Mouse (Mus musculus) spleen, embryonic (tissue): ENCODE data around the gene Arl11.

Experiments
- CTCF ChIA-PET: fragments of 350-600 bp; sonication (Branson Sonifier 250); formaldehyde crosslinking; loops from one replicate; lab custom pipeline; 2022; lab: Charles Lee

Gene Arl11

GRCm38 (mm10) chr14:61309593-61309992, at the start of gene Arl11:
TSS of gene Arl11 (plus strand) at chr14:61309753.
- CTCF ChIA-PET = no interaction called here

GRCm38 (mm10) chr14:61267908-61268475, 41.6 kb upstream of the Arl11 start:
- CTCF ChIA-PET = no interaction called here

GRCm38 (mm10) chr14:61274414-61275198, 34.9 kb upstream of the Arl11 start:
- CTCF ChIA-PET = interaction anchor here (0.5 to 0.7 kb wide), 4 partner anchors 17 to 1743 kb away, joined by 3 to 4 read pairs (median 4); no protein-coding TSS in a partner anchor

GRCm38 (mm10) chr14:61277285-61277684, 32.3 kb upstream of the Arl11 start:
- CTCF ChIA-PET = interaction anchor here (0.5 to 0.7 kb wide), 2 partner anchors 81 to 175 kb away, joined by 3 to 4 read pairs; no protein-coding TSS in a partner anchor

- CTCF ChIA-PET = no interaction called here
Measured at GRCm38 (mm10) chr14:61278676-61279300, 30.8 kb upstream of the Arl11 start.

- CTCF ChIA-PET = interaction anchor here (0.7 kb wide), 1 partner anchor 485 kb away, joined by 12 read pairs; no protein-coding TSS in a partner anchor
Measured at GRCm38 (mm10) chr14:61288606-61289286, 20.8 kb upstream of the Arl11 start.

- CTCF ChIA-PET = no interaction called here
Measured at GRCm38 (mm10) chr14:61290664-61291063, 18.9 kb upstream of the Arl11 start.

GRCm38 (mm10) chr14:61293884-61294737, 15.4 kb upstream of the Arl11 start:
- CTCF ChIA-PET = interaction anchor here (0.5 kb wide), 1 partner anchor 1089 kb away, joined by 6 read pairs; no protein-coding TSS in a partner anchor

GRCm38 (mm10) chr14:61294738-61295079, 14.8 kb upstream of the Arl11 start:
- CTCF ChIA-PET = interaction anchor here (0.5 kb wide), 1 partner anchor 1089 kb away, joined by 6 read pairs; no protein-coding TSS in a partner anchor

- CTCF ChIA-PET = no interaction called here
Measured at GRCm38 (mm10) chr14:61299810-61300209, 9.7 kb upstream of the Arl11 start.

- CTCF ChIA-PET = no interaction called here
Measured at GRCm38 (mm10) chr14:61301323-61301722, 8.2 kb upstream of the Arl11 start.

GRCm38 (mm10) chr14:61302428-61302827, 7.1 kb upstream of the Arl11 start:
- CTCF ChIA-PET = no interaction called here

GRCm38 (mm10) chr14:61303969-61304609, 5.5 kb upstream of the Arl11 start:
- CTCF ChIA-PET = no interaction called here

GRCm38 (mm10) chr14:61310036-61310772, 651 bp downstream of the Arl11 start:
- CTCF ChIA-PET = no interaction called here

- CTCF ChIA-PET = no interaction called here
Measured at GRCm38 (mm10) chr14:61310963-61311362, 1.4 kb downstream of the Arl11 start.

- CTCF ChIA-PET = interaction anchor here (0.7 kb wide), 1 partner anchor 426 kb away, joined by 3 read pairs; no protein-coding TSS in a partner anchor
Measured at GRCm38 (mm10) chr14:61316861-61317260, 7.3 kb downstream of the Arl11 start.

GRCm38 (mm10) chr14:61320765-61321164, 11.2 kb downstream of the Arl11 start:
- CTCF ChIA-PET = no interaction called here

GRCm38 (mm10) chr14:61321200-61321599, 11.6 kb downstream of the Arl11 start:
- CTCF ChIA-PET = no interaction called here

- CTCF ChIA-PET = interaction anchor here (1.1 kb wide), 1 partner anchor 175 kb away, joined by 8 read pairs; no protein-coding TSS in a partner anchor
Measured at GRCm38 (mm10) chr14:61322740-61323139, 13.2 kb downstream of the Arl11 start.
